Mouse (Mus musculus): ENCODE data around the gene Atp10a. TPM values are rescaled to one million over a fixed set of nuclear protein-coding genes. Genes with fewer than 3 reads are reported as not detected.
A peak's percentile ranks its signal among the peaks of the same experiment; 100 is the strongest.

The Atp10a gene
- polyA plus RNA-seq, 1 experiment from 2014 or later, result 3.5 TPM

DNA sequence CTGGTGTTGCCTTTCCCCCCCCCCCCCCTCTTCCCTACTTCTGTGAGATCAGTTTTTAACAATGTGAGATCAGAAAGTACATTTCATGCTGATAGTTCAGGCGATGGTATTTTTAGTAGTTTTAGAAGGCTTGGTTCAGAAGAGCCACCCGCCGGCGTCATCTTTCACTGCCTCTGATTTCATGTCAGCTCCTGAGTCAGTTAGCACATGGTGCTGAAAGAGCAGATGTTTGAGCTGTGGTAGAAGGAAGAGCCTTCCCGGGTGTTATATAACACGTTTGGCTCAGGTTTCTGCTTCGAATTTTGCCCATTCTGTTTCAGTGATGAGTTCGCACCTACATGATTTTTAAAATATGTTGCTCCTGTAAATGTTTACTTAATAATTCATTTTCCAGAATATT is 74.2 kb downstream of the Atp10a start:
- no peaks in the 10 kb centered on the region for H3K27me3 ChIP-seq (ENCODE audit: insufficient read depth, poor library complexity, severe bottlenecking)
- no peak for DNase-seq (ENCODE audit: low spot score)
- H3K4me1 ChIP-seq, result peaks cover 36% of the 10 kb centered on the region
- H3K9me3 ChIP-seq, result no peaks in the 10 kb centered on the region
- WGBS, result 25% methylated on average over 8 of the region's 8 CpGs
- H3K4me3 ChIP-seq, result no peak overlapping the region
- no peaks in the 10 kb centered on the region for H3K36me3 ChIP-seq
- H3K27ac ChIP-seq, result no peak overlapping the region

GRCm38 (mm10) chr7:58730831-58731230 is 74.9 kb downstream of the Atp10a start:
- WGBS, result 38% methylated on average over 1 of the region's 1 CpGs
- H3K4me3 ChIP-seq, result no peak overlapping the region
- H3K9me3 ChIP-seq, result no peaks in the 10 kb centered on the region
- no peak overlapping the region for H3K27ac ChIP-seq
- peaks cover 36% of the 10 kb centered on the region for H3K4me1 ChIP-seq
- DNase-seq (ENCODE audit: low spot score), result no peak
- no peaks in the 10 kb centered on the region for H3K27me3 ChIP-seq (ENCODE audit: insufficient read depth, poor library complexity, severe bottlenecking)
- no peaks in the 10 kb centered on the region for H3K36me3 ChIP-seq

- H3K27me3 ChIP-seq (ENCODE audit: insufficient read depth, poor library complexity, severe bottlenecking), result no peaks in the 10 kb centered on the region
- H3K27ac ChIP-seq, result no peak overlapping the region
- peaks cover 36% of the 10 kb centered on the region for H3K4me1 ChIP-seq
- no peak overlapping the region for H3K4me3 ChIP-seq
- no peaks in the 10 kb centered on the region for H3K9me3 ChIP-seq
- WGBS, result 66% methylated on average over 6 of the region's 6 CpGs
- no peak for DNase-seq (ENCODE audit: low spot score)
- H3K36me3 ChIP-seq, result no peaks in the 10 kb centered on the region
These were observed 76.4 kb downstream of the Atp10a start for GRCm38 (mm10) chr7:58732406-58732805.

DNA sequence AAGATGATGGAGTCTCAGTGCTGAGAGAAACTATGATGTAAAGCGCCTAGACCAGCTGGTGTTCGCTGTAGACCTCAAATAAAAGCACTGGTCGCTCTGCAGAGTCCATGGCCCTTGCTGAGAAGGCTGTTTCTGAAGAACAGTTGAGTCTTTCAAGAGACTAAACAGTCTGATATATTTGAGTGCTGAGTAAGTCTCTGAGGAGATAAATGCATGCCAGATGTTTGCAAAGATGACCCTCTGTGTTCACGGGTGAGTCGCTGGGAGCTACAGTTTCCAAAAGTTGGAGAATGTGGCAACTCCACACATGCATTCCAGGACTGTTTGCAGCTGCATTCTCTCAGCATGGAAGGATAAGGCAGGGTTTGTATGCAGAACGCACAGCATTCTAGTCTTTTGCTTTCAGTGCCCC is 77.5 kb downstream of the Atp10a start:
- Histone ChIP-seq H3K27ac (no peak overlapping the region), H3K4me1 (peaks cover 36% of the 10 kb centered on the region), H3K4me3 (no peak overlapping the region), H3K9me3 (no peaks in the 10 kb centered on the region), H3K36me3 (no peaks in the 10 kb centered on the region), H3K27me3 (ENCODE audit: insufficient read depth, poor library complexity, severe bottlenecking) (no peaks in the 10 kb centered on the region)
- DNase-seq (ENCODE audit: low spot score), result peak; percentile 75
- WGBS, result 58% methylated on average over 6 of the region's 6 CpGs

DNA sequence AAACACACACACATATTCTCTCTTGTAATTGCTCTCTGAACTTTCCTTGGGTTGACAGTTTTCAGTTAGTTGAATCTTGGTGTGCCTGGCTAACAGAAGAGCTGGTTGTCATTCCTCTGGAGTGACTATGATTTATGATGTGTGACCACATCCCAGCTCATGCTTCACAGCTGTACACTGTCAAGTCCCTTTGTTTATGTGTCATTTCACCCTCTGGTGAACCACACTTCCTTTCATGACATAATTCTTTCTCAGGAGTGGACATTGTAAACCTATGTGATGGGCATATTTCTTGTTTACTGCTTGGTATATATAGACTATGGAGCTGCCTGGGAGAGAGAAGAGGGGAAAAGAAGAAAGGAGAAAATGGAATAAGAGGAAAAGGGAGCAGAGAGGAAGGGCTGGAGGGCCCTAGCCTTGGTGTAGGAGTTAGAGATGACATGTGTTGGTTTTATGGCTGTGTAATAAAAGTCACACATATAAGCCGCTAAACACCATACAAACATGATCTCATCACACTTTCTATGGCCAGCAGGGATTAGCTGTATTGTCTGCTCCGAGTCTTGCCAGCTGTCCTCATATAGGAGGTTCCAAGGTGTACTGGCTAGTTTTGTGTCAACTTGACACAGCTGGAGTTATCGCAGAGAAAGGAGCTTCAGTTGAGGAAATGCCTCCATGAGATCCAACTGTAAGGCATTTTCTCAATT is 81.0 kb downstream of the Atp10a start:
- H3K9me3 ChIP-seq, result no peaks in the 10 kb centered on the region
- peaks cover 14% of the 10 kb centered on the region for H3K4me1 ChIP-seq
- no peak for DNase-seq (ENCODE audit: low spot score)
- H3K36me3 ChIP-seq, result no peaks in the 10 kb centered on the region
- WGBS, result 82% methylated on average over 3 of the region's 3 CpGs
- H3K4me3 ChIP-seq, result no peak overlapping the region
- H3K27me3 ChIP-seq (ENCODE audit: insufficient read depth, poor library complexity, severe bottlenecking), result no peaks in the 10 kb centered on the region
- no peak overlapping the region for H3K27ac ChIP-seq

- Histone ChIP-seq H3K9me3 (no peaks in the 10 kb centered on the region), H3K27me3 (ENCODE audit: insufficient read depth, poor library complexity, severe bottlenecking) (no peaks in the 10 kb centered on the region), H3K4me1 (no peaks in the 10 kb centered on the region), H3K36me3 (no peaks in the 10 kb centered on the region), H3K27ac (no peak overlapping the region), H3K4me3 (no peak overlapping the region)
- WGBS, result 91% methylated on average over 13 of the region's 13 CpGs
- DNase-seq (ENCODE audit: low spot score), result no peak
These were observed 84.2 kb downstream of the Atp10a start for GRCm38 (mm10) chr7:58740196-58740595.

DNA sequence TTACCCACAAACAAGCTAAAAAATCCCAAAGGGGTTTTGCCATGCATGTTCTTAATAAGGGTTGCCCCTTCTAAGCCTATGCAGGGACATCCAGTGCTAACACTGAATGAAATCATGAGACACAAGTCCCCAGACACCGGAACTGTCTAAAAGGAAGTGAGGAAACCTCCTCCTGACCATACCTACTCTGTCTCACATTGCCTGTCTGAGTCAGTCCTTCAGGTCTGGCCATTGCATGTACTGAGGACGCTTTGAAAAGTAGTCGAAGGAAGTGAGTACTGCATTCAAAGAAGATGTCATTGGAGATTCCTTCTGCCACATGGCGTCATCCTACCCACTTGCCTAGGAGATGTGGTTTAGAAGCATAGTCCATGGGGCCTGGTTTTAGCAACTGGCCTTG is 84.9 kb downstream of the Atp10a start:
- Histone ChIP-seq H3K4me3 (no peak overlapping the region), H3K4me1 (no peaks in the 10 kb centered on the region), H3K27ac (no peak overlapping the region), H3K27me3 (ENCODE audit: insufficient read depth, poor library complexity, severe bottlenecking) (no peaks in the 10 kb centered on the region), H3K36me3 (no peaks in the 10 kb centered on the region), H3K9me3 (no peaks in the 10 kb centered on the region)
- no peak for DNase-seq (ENCODE audit: low spot score)
- whole genome bisulfite sequencing, result 87% methylated on average over 4 of the region's 4 CpGs

DNA sequence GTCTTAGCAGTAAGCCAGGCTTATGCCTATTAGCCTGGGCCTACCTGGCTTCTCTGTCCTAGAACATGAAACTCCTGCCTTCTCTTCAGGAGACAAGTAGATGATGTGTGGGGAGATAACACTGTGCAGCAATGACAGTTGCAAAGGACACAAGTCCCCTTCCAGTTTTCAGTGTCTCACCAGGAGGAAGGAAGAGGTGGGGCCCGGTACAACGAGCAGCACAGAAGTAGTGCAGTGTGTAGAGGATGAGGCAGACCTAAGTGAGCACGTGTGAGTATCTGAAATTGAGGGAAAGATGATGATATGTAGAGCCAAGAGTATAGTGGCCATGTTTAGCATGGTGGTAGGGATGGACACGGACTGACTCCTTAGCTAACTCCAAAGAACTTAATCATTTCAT is 86.0 kb downstream of the Atp10a start:
- H3K36me3 ChIP-seq, result no peaks in the 10 kb centered on the region
- no peaks in the 10 kb centered on the region for H3K4me1 ChIP-seq
- H3K27ac ChIP-seq, result no peak overlapping the region
- 69% methylated on average over 4 of the region's 4 CpGs for WGBS
- H3K9me3 ChIP-seq, result no peaks in the 10 kb centered on the region
- H3K4me3 ChIP-seq, result no peak overlapping the region
- H3K27me3 ChIP-seq (ENCODE audit: insufficient read depth, poor library complexity, severe bottlenecking), result no peaks in the 10 kb centered on the region
- no peak for DNase-seq (ENCODE audit: low spot score)

DNA sequence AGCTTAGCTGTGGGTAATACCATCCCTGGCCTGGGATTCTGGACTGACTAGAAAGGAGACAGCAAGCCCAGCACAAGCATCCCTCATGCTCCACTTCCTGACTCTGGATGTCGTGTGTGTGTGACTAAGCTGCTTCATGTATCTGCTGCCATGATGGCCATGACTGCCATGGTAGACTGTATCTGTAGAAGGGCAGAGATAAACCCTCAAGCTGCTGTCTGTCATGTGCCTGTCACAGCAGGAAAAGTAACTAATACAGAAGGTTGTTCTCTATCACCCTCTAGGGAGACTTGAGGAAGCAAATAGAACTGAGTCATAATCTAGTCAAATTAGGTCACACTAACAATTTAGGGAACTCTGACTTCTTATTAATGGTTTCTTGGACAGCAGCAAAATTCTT is 86.7 kb downstream of the Atp10a start:
- DNase-seq (ENCODE audit: low spot score), result no peak
- WGBS, result 25% methylated on average over 1 of the region's 1 CpGs
- no peaks in the 10 kb centered on the region for H3K36me3 ChIP-seq
- no peaks in the 10 kb centered on the region for H3K9me3 ChIP-seq
- no peaks in the 10 kb centered on the region for H3K4me1 ChIP-seq
- H3K27ac ChIP-seq, result no peak overlapping the region
- no peak overlapping the region for H3K4me3 ChIP-seq
- no peaks in the 10 kb centered on the region for H3K27me3 ChIP-seq (ENCODE audit: insufficient read depth, poor library complexity, severe bottlenecking)

- WGBS, result 74% methylated on average over 4 of the region's 4 CpGs
- Histone ChIP-seq H3K27me3 (ENCODE audit: insufficient read depth, poor library complexity, severe bottlenecking) (no peaks in the 10 kb centered on the region), H3K36me3 (no peaks in the 10 kb centered on the region), H3K27ac (no peak overlapping the region), H3K9me3 (no peaks in the 10 kb centered on the region), H3K4me3 (no peak overlapping the region), H3K4me1 (no peaks in the 10 kb centered on the region)
- DNase-seq (ENCODE audit: low spot score), result no peak
These were observed 87.7 kb downstream of the Atp10a start for GRCm38 (mm10) chr7:58743362-58744320.

GRCm38 (mm10) chr7:58746817-58747216 is 90.9 kb downstream of the Atp10a start:
- Histone ChIP-seq H3K9me3 (no peaks in the 10 kb centered on the region), H3K4me3 (no peak overlapping the region), H3K4me1 (no peaks in the 10 kb centered on the region), H3K27ac (no peak overlapping the region), H3K36me3 (no peaks in the 10 kb centered on the region), H3K27me3 (ENCODE audit: insufficient read depth, poor library complexity, severe bottlenecking) (no peaks in the 10 kb centered on the region)
- 49% methylated on average over 5 of the region's 5 CpGs for WGBS
- no peak for DNase-seq (ENCODE audit: low spot score)

DNA sequence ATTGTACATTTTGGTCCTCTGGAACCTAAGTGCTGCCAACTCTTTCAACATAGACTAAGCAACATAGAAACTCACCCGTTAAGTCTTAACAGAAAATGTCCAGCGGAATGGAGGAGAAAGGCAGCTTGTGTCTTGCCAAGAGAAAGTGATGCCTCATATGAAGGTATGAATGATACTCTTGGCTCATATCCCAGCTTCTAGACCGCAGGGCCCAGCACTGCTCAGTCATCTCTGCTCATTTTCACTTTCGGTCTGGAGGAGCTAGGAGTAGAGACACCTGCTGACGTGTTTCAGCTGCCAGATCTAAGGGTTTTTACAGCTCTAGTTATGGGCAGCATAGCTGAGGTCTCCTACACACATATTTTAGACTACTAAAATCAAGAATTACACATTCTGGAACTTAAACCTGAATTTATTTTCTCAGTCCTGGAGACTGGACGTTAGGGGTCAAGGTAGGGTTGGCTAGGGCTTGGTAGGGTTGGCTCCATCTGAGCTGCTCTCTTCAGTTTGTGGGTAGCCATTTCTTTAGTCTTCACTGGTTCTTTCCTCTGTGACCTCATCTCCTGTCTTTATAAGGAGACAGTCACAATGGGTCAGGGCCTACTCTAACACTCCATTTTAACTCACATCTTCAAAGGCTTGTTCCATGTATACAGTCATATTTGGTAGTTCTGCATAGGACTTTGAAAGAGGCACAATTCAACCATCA is 94.1 kb downstream of the Atp10a start:
- DNase-seq (ENCODE audit: low spot score), result no peak

DNA sequence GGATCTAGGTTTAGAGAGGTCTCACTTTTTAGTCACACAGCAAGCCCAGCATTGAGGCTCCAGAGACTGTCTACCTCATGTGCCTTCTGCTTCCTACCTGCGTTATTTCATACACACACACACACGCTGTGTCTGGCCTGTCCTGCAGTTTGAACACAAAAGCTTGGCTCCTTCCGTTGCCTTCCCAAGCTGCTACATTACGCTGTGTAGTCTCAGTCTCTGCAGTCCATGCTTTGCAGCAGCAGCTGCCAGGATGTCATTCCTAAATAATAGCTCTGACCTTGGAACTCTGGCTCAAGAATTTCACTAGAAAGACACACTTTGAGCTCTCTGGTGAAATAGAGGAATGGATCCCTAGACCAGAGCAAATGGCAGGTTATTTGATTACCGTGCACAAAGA is 96.1 kb downstream of the Atp10a start:
- Histone ChIP-seq H3K36me3 (no peaks in the 10 kb centered on the region), H3K9me3 (no peaks in the 10 kb centered on the region), H3K4me3 (no peak overlapping the region), H3K27ac (no peak overlapping the region), H3K4me1 (peaks cover 5% of the 10 kb centered on the region; the same call in 1 of the 2 replicates), H3K27me3 (ENCODE audit: insufficient read depth, poor library complexity, severe bottlenecking) (no peaks in the 10 kb centered on the region)
- no peak for DNase-seq (ENCODE audit: low spot score)
- 80% methylated on average over 5 of the region's 5 CpGs for WGBS

More for the DNA sequence above, 94.1 kb downstream of the Atp10a start:
- H3K36me3 ChIP-seq, result no peaks in the 10 kb centered on the region
- no peaks in the 10 kb centered on the region for H3K27me3 ChIP-seq (ENCODE audit: insufficient read depth, poor library complexity, severe bottlenecking)
- H3K9me3 ChIP-seq, result no peaks in the 10 kb centered on the region
- no peaks in the 10 kb centered on the region for H3K4me1 ChIP-seq
- H3K27ac ChIP-seq, result no peak overlapping the region
- WGBS, result 84% methylated on average over 6 of the region's 6 CpGs
- H3K4me3 ChIP-seq, result no peak overlapping the region

All from heart, embryonic 10.5 days (tissue).